Mouse (Mus musculus) heart, adult 2 months (tissue): ENCODE results near the gene Brf1. TPM values are rescaled to one million over a fixed set of nuclear protein-coding genes. Genes with fewer than 3 reads are reported as not detected.

Experiments used
- DNase-seq, 2 experiments: peaks; one replicate each; pipeline ENCODE4 v3.0.0; 2021
- H3K27ac ChIP-seq: fragments of 200-600 bp; 2 replicates; pipeline ENCODE4 v1.8.1; 2022
- H3K27me3 ChIP-seq: fragments of 200-500 bp; 2 replicates; pipeline ENCODE4 v1.6.1; 2012; ENCODE audit warnings: mild to moderate bottlenecking, low read length, inconsistent platforms, mixed read lengths; ENCODE audit not compliant: control insufficient read depth, insufficient read depth
- H3K36me3 ChIP-seq: fragments of 200-500 bp; 2 replicates; pipeline ENCODE4 v1.6.1; 2012; ENCODE audit warnings: low read length, inconsistent platforms; ENCODE audit not compliant: control insufficient read depth, insufficient read depth
- H3K4me1 ChIP-seq: fragments of 200-500 bp; 2 replicates; pipeline ENCODE4 v1.6.1; 2011; ENCODE audit warnings: low read length; ENCODE audit not compliant: control insufficient read depth, insufficient read depth
- H3K4me3 ChIP-seq: fragments of 200-600 bp; 2 replicates; pipeline ENCODE4 v1.8.1; 2022
- H3K79me2 ChIP-seq: fragments of 200-500 bp; replicated peaks from 2 replicates; pipeline ENCODE4 v1.6.1; 2012; ENCODE audit warnings: mild to moderate bottlenecking, inconsistent platforms, low read length, moderate library complexity, mixed read lengths; ENCODE audit not compliant: control insufficient read depth, insufficient read depth
- H3K9ac ChIP-seq: fragments of 200-500 bp; 2 replicates; pipeline ENCODE4 v1.6.1; 2012; ENCODE audit warnings: low read depth, mild to moderate bottlenecking, control low read depth, inconsistent platforms, low read length, mixed read lengths
- CTCF ChIP-seq: fragments of 200-600 bp; IDR thresholded peaks from 2 replicates; pipeline ENCODE4 v1.8.1; 2022; ENCODE audit warnings: antibody characterized with exemption, mild to moderate bottlenecking, moderate library complexity
- EP300 ChIP-seq: fragments of 200-500 bp; IDR thresholded peaks from 2 replicates; pipeline ENCODE4 v1.6.1; 2011; ENCODE audit warnings: low read depth, low read length, control low read depth; ENCODE audit not compliant: insufficient read depth
- POLR2A ChIP-seq: fragments of 200-500 bp; IDR thresholded peaks from 2 replicates; pipeline ENCODE4 v1.6.1; 2011; ENCODE audit warnings: mild to moderate bottlenecking, low read depth, low read length, control low read depth; ENCODE audit not compliant: insufficient read depth
- WGBS: fragments of 180-500 bp; shearing (Covaris S2); methylation state at CpG from one replicate; pipeline ENCODE4 v1.1.7; 2018; 5-methylcytosine and 5-hydroxymethylcytosine counted together
- intact Hi-C: fragments of 180-260 bp; cut with DNase I; formaldehyde crosslinking; loops from one replicate; pipeline ENCODE4 v1.15.1; 2025
- polyA plus RNA-seq: library from polyadenylated mRNA; depleted of rRNA; stranded (reverse); fragments of >200 nt; gene quantifications from 2 replicates; pipeline ENCODE4 v1.2.3, GENCODE M21; 2012
- total RNA-seq, 2 experiments: library from RNA; stranded (reverse); gene quantifications; 2 replicates each; pipeline ENCODE4 v1.2.3; 2021

Brf1 gene
- total and polyA plus RNA-seq, 3 experiments = 22.3 to 25.1 (median 22.4) TPM

GRCm38 (mm10) chr12:112947307-112947706, 53.2 kb downstream of the Brf1 start:
- Histone ChIP-seq H3K4me1 (peaks cover 15% of the 10 kb centered on the region), H3K27me3 (no peaks in the 10 kb centered on the region), H3K36me3 (no peaks in the 10 kb centered on the region), H3K27ac (peak overlapping the region; percentile 28; the same call in 1 of the 2 replicates), H3K9ac (no peak overlapping the region), H3K79me2 (no peaks in the 10 kb centered on the region), H3K4me3 (no peak overlapping the region)
- WGBS = 38% methylated on average over 4 of the region's 4 CpGs
- peak; percentile 71 for TF ChIP-seq CTCF
- TF ChIP-seq POLR2A = no peak
- DNase-seq = no peak
- intact Hi-C loops = no loop called here

GRCm38 (mm10) chr12:112943669-112944068, 56.8 kb downstream of the Brf1 start:
- DNase-seq = no peak
- Histone ChIP-seq H3K27ac (no peak overlapping the region), H3K36me3 (no peaks in the 10 kb centered on the region), H3K4me3 (no peak overlapping the region), H3K27me3 (no peaks in the 10 kb centered on the region), H3K4me1 (peaks cover 6% of the 10 kb centered on the region), H3K79me2 (no peaks in the 10 kb centered on the region), H3K9ac (no peak overlapping the region)
- intact Hi-C loops = no loop called here
- TF ChIP-seq EP300 (no peak), POLR2A (no peak), CTCF (no peak)
- 66% methylated on average over 2 of the region's 2 CpGs for whole genome bisulfite sequencing

- WGBS = 4% methylated on average over 57 of the region's 58 CpGs
- Histone ChIP-seq H3K4me1 (peaks cover 6% of the 10 kb centered on the region), H3K4me3 (peak within 1 kb of the TSS; percentile 89), H3K27me3 (no peaks in the 10 kb centered on the region), H3K36me3 (no peaks in the 10 kb centered on the region), H3K79me2 (no peaks in the 10 kb centered on the region), H3K27ac (peak within 1 kb of the TSS; percentile 96), H3K9ac (peak within 1 kb of the TSS; percentile 93)
- DNase-seq = peak; percentile 86 to 89
- TF ChIP-seq CTCF (peak; percentile 17), POLR2A (peak; percentile 81), EP300 (0 out of 2 replicates have a peak, but pooled peaks have one; percentile 4)
- intact Hi-C loops = no loop called here
Observed at GRCm38 (mm10) chr12:112941776-112942713, 58.5 kb downstream of the Brf1 start, which contains the start of gene Nudt14. Nudt14 (minus strand) TSS chr12:112942124.

GRCm38 (mm10) chr12:112941156-112941775, 59.2 kb downstream of the Brf1 start:
- WGBS = 51% methylated on average over 10 of the region's 10 CpGs
- no peak for DNase-seq
- intact Hi-C loops = no loop called here

GRCm38 (mm10) chr12:112940710-112941109, 59.8 kb downstream of the Brf1 start:
- H3K27me3 ChIP-seq = no peaks in the 10 kb centered on the region
- no peak for DNase-seq
- 81% methylated on average over 9 of the region's 9 CpGs for WGBS
- TF ChIP-seq POLR2A = no peak
- H3K36me3 ChIP-seq = no peaks in the 10 kb centered on the region
- H3K9ac ChIP-seq = no peak overlapping the region
- no peaks in the 10 kb centered on the region for H3K79me2 ChIP-seq
- intact Hi-C loops = no loop called here
- H3K4me3 ChIP-seq = no peak overlapping the region
- peaks cover 6% of the 10 kb centered on the region for H3K4me1 ChIP-seq
- H3K27ac ChIP-seq = no peak overlapping the region

More at GRCm38 (mm10) chr12:112941156-112941775, 59.2 kb downstream of the Brf1 start:
- no peaks in the 10 kb centered on the region for H3K36me3 ChIP-seq
- no peak for TF ChIP-seq CTCF
- TF ChIP-seq EP300 = no peak
- TF ChIP-seq POLR2A = no peak
- no peaks in the 10 kb centered on the region for H3K79me2 ChIP-seq
- H3K27ac ChIP-seq = peak overlapping the region; percentile 96
- H3K27me3 ChIP-seq = no peaks in the 10 kb centered on the region
- H3K9ac ChIP-seq = peak overlapping the region; percentile 41; the same call in 1 of the 2 replicates
- peak overlapping the region; percentile 89 for H3K4me3 ChIP-seq
- H3K4me1 ChIP-seq = peaks cover 6% of the 10 kb centered on the region

- H3K27me3 ChIP-seq = no peaks in the 10 kb centered on the region
- no peak overlapping the region for H3K4me3 ChIP-seq
- no peak for DNase-seq
- peaks cover 6% of the 10 kb centered on the region for H3K4me1 ChIP-seq
- TF ChIP-seq POLR2A (no peak), EP300 (no peak), CTCF (no peak)
- H3K9ac ChIP-seq = no peak overlapping the region
- intact Hi-C loops = no loop called here
- H3K36me3 ChIP-seq = no peaks in the 10 kb centered on the region
- no peaks in the 10 kb centered on the region for H3K79me2 ChIP-seq
- H3K27ac ChIP-seq = no peak overlapping the region
- 64% methylated on average over 4 of the region's 4 CpGs for WGBS
Observed at GRCm38 (mm10) chr12:112940238-112940637, 60.3 kb downstream of the Brf1 start.
